Mouse (Mus musculus): Measurements from ENCODE around the gene Ctse.

Gene Ctse

GRCm38 (mm10) chr1:131702094-131702766 is 64.1 kb downstream of the Ctse start:
- no peak for DNase-seq

DNA sequence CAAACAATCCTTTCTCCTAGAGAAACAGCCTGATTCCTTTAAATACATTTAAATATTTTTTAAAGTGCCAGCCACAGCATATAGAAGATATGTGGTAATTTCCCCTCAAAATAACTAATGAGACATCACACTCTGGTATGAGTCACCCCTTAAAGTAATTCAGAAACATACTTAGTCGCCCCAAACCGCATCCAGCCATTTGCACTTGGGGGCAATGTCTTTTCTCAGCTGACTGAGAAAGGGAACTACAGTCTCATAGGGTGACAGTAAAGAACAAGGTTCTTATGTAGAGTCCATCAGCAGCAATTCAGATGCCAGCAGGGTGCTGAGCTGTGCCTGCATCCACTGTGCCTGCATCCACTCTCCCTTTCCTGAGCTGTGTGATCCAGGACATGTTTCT is 65.4 kb downstream of the Ctse start:
- DNase-seq = no peak

DNA sequence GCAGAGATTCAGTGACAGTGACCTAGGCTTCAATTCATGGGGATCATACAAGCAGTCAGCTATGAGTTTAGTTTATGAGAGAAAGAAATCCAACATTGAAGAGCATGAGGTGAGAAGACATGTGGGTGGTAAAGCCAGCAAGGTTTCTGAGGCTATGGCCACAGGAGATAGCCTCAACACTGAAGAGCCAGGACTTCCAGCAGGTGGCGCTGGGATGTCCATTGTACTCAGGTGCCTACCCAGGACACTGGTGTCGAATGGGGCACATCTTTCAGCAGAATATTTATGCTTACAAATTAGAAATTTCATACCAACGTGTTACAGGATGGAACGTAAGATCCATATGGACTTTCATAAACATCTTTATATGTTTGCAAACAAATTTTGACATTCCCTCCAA is 70.2 kb downstream of the Ctse start:
- peak; percentile 87 for DNase-seq

GRCm38 (mm10) chr1:131711518-131711917 is 73.4 kb downstream of the Ctse start:
- DNase-seq = no peak

DNA sequence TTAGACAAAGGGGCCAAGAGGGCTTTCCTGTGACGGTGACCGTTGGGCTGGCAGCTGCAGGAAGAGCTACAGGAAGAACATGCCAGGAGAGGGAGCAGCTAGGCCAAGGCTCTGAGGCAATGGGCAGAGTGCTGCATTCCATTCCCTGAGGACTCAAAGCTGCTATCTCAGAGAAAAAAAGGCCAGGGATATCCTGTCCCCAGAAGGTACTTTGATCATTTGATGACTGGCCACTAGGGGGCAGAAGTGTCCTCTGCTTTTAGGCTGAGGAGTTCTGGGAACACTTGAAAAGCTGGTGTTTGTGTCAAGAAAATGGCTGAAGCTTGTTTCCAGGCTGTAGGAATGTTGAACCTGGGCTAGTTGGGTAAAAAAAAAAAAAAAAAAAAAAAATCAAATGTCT is 74.3 kb downstream of the Ctse start:
- peak; percentile 94 for DNase-seq

DNA sequence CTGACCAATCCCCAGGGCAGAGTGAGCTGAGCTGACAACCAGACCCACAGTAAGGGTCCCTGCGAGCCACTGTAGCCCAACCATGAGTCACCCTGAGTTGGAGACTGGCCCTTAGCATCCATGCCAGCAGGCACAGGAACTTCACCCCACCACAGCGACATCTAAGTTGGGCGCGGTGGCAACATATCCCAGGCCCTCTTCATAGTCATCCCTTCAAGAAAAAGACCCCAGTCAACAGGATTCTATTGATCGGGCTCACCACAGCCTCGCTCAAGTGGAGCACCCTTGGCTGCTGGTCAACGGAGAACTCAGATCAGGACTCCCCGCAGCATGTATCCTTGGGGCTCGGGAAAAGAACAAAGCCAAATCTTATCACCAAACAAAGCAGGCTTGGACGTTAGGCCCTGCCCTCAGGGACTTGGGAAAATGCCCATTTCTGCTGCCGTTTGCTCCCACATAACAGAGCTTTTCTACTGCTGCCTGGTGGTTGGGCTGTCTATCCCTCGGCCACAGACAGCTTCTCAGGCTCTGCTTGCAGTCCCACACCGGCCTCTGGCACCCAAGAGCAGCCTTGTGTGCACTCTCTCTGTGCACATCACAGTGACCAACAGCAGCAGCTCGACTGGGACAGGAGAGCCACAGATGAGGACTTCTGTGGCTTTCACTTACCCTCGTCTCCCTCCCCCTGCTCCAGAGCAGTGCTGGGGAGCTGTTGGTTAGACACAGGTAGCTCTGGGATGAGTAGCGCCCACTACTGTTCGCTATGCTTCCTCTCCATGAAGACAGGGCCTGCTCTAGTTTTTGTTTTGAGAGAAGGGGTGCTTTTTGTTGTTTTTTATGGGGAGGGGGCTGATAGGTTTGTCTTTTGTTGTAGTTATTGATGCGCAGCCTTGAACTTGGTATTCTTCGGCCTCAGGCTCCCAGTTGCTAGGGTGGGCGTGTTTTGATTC is 76.6 kb downstream of the Ctse start:
- DNase-seq = peak; percentile 19

DNA sequence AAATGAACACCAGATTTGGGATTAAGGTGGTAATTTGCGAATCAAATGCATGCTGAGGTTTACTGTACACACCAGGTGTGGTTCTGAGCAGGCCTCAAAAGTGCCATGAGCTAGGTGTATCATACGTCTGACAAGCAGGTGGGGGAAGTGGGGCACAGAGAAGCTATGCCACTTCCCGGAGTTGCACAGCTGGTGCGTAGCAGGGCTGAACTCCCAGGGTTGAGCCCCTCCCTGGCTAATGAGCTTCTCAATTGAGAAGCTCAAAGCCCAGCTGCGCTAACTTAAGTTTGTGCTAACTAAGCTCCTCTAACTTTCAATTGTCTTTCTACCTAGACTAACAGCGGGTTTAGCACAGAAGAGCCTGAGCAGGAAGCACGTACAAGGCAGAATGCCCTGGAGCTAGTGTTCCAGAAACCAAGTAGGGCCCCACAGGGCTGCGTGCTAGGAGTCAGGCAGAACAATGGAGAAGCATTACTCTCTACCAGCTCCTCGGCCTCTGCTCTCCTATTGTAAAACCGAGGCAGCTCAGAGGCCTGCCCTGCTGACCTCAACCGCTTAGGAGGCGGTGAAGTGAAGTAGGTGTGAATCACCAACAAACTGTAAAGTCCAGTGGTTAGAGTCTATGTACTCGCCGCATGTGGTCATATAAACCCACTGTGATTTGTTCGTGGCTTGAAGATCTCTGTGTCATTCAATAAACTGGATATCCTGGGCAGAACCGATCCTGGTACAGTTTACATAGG is 81.0 kb downstream of the Ctse start:
- DNase-seq = no peak

DNA sequence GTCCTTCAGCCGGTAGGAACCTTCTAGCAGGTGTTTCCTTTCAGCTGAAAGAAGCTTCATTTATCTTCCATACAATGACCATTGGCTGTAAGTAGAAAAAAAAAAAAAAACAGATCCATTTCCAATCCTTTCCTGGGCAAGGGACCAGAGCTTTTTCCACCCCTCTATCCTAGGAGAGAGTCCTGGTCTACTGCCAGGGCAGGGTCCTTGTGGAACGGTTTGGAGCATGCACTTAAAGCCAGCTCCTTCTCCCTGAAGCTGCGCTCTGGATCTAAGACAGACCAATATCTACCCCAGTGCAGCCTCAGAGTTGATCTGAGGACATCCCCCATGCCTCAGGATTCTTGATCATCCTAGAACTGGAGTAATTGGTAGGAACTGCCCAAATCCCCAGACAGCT is 83.9 kb downstream of the Ctse start:
- DNase-seq = no peak

DNA sequence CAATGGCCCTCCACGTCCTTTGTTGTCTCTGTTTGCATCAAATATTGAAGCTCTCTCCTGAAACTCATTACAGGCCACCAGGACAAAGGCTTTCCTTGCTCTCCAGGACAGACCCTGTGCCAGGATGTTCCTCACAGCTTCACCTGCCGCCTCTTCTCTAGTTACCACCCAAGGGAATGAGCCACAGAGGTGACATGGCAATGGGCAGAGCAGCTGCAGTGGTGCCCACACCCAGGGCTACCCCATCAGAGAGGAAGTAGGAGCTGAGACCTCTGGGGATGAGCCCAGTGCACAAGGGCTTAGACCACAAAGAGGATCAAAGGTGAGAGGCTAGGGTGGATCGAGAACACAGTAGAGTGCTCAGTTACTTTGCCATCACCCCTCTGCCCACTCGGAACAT is 85.4 kb downstream of the Ctse start:
- no peak for DNase-seq
